Mouse (Mus musculus): ENCODE results near the gene 4930550L24Rik. TPM values are rescaled to one million over a fixed set of nuclear protein-coding genes. Genes with fewer than 3 reads are reported as not detected.

4930550L24Rik gene
- polyA plus RNA-seq (2015; fragmentation: Nextera tagmentation; extraction: Ambion mirVana): not detected in 2 replicates

DNA sequence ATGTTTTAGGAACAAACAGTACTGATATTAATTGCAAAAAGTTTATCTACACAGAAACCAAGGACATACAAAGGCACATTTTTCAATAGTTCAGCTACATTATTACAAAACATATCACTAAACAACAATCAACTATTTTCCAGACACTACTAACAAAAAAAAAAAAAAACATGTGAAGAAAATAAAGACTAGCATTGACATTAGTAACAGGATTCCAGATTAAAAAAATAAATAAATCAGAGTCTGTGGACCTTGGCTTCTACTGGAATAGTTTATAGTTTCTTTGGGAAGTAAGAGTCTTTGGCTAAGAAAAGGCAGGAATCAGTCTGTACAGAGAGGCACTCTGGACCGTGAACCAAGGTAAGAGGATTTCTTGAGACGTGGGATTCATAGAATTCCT is at the start of gene 4930550L24Rik:
TSS of gene 4930550L24Rik (plus strand) at position 301 of the 400 bp plus-strand sequence.
- no peaks in the 10 kb centered on the region for H3K27me3 ChIP-seq (replicated peaks; ENCODE audit: control insufficient read depth, insufficient read depth, low read length)
- H3K4me2 ChIP-seq (replicated peaks; ENCODE audit: low read depth): no peak within 1 kb of the TSS
- H3K4me3 ChIP-seq (ENCODE audit: low read depth, low read length): no peak within 1 kb of the TSS
- 73% methylated on average over 2 of the region's 2 CpGs for WGBS
- H3K4me1 ChIP-seq (replicated peaks; ENCODE audit: control insufficient read depth, insufficient read depth, low read length): no peaks in the 10 kb centered on the region
- no peaks in the 10 kb centered on the region for H3K9me3 ChIP-seq (ENCODE audit: control insufficient read depth)
- no peak for ATAC-seq
- TF ChIP-seq CTCF (IDR thresholded peaks at IDR 0.05; ENCODE audit: low read depth): no peak
- no peaks in the 10 kb centered on the region for H3K36me3 ChIP-seq (ENCODE audit: control insufficient read depth, insufficient read depth)
- H3K27ac ChIP-seq (ENCODE audit: low read depth, low read length): no peak within 1 kb of the TSS
- H3K9ac ChIP-seq (ENCODE audit: low read depth, low read length): no peak within 1 kb of the TSS

GRCm38 (mm10) chrX:58900753-58901152 is 8.4 kb upstream of the 4930550L24Rik start:
- Histone ChIP-seq H3K36me3 (ENCODE audit: control insufficient read depth, insufficient read depth) (no peaks in the 10 kb centered on the region), H3K4me3 (ENCODE audit: low read depth, low read length) (no peak overlapping the region), H3K27me3 (replicated peaks; ENCODE audit: control insufficient read depth, insufficient read depth, low read length) (no peaks in the 10 kb centered on the region), H3K9ac (ENCODE audit: low read depth, low read length) (no peak overlapping the region), H3K27ac (ENCODE audit: low read depth, low read length) (no peak overlapping the region), H3K4me1 (replicated peaks; ENCODE audit: control insufficient read depth, insufficient read depth, low read length) (no peaks in the 10 kb centered on the region), H3K9me3 (ENCODE audit: control insufficient read depth) (no peaks in the 10 kb centered on the region), H3K4me2 (replicated peaks; ENCODE audit: low read depth) (no peak overlapping the region)
- 81% methylated on average over 1 of the region's 1 CpGs for WGBS
- ATAC-seq: no peak
- no peak for TF ChIP-seq CTCF (IDR thresholded peaks at IDR 0.05; ENCODE audit: low read depth)

GRCm38 (mm10) chrX:58967969-58968368 is 58.8 kb downstream of the 4930550L24Rik start:
- ATAC-seq: no peak
- H3K4me2 ChIP-seq (replicated peaks; ENCODE audit: low read depth): no peak overlapping the region
- H3K4me3 ChIP-seq (ENCODE audit: low read depth, low read length): no peak overlapping the region
- no peak overlapping the region for H3K27ac ChIP-seq (ENCODE audit: low read depth, low read length)
- no peak overlapping the region for H3K9ac ChIP-seq (ENCODE audit: low read depth, low read length)
- no peaks in the 10 kb centered on the region for H3K4me1 ChIP-seq (replicated peaks; ENCODE audit: control insufficient read depth, insufficient read depth, low read length)
- WGBS: 81% methylated on average over 2 of the region's 2 CpGs
- no peaks in the 10 kb centered on the region for H3K36me3 ChIP-seq (ENCODE audit: control insufficient read depth, insufficient read depth)
- TF ChIP-seq CTCF (IDR thresholded peaks at IDR 0.05; ENCODE audit: low read depth): no peak
- H3K27me3 ChIP-seq (replicated peaks; ENCODE audit: control insufficient read depth, insufficient read depth, low read length): no peaks in the 10 kb centered on the region
- no peaks in the 10 kb centered on the region for H3K9me3 ChIP-seq (ENCODE audit: control insufficient read depth)

Measured in intestine, postnatal 0 days (tissue).